Mouse (Mus musculus): ENCODE measurements around the gene Ntn3.
A peak's percentile ranks its signal among the peaks of the same experiment; 100 is the strongest.

The Ntn3 gene

DNA sequence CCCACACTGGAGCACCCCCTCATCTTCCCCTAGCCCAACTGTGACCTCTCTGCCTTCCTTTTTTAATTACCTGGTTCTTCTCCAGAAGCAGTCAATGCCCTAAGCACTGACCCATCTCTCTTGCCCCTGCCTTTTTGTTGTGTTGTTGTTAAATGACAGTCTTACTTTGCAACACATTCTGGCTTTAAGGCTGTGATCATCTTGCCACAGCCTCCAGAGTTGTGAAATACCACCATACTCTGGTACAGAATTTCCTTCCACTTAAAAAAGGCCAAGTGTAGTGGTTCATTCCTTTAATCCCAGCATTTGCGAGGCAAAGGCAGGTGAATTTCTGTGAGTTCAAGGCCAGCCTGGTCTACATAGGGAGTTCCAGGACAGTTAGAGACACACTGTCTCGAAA is 18.4 kb downstream of the Ntn3 start:
- DNase-seq (ENCODE audit: low spot score in 2 of 2): no peak

GRCm38 (mm10) chr17:24174259-24174658 is 35.1 kb downstream of the Ntn3 start:
- DNase-seq (ENCODE audit: low spot score in 2 of 2): no peak

GRCm38 (mm10) chr17:24173423-24173822 is 35.9 kb downstream of the Ntn3 start:
- no peak for DNase-seq (ENCODE audit: low spot score in 2 of 2)

DNA sequence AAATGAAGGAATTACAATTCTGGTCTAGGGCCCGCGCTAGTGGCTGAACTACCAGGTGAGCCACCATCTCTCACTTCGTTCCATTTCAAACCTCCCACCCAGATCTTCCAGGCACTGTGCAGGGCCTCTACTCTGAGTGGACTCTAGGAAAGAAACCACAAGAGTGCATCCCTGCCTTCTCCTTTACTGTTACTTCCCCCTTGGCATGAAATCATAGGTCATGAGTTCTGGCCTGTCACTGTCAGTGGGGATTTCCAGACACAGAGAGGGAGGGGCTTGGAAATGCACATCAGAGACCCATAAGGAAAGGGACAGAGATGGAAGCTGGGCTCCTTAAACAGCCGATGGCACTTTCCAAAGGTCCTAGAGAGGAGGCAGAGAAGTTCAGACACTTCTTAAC is 37.6 kb downstream of the Ntn3 start:
- DNase-seq (ENCODE audit: low spot score in 2 of 2): no peak

- no peak for DNase-seq (ENCODE audit: low spot score in 2 of 2)
Observed at GRCm38 (mm10) chr17:24170729-24171128, 38.6 kb downstream of the Ntn3 start.

DNA sequence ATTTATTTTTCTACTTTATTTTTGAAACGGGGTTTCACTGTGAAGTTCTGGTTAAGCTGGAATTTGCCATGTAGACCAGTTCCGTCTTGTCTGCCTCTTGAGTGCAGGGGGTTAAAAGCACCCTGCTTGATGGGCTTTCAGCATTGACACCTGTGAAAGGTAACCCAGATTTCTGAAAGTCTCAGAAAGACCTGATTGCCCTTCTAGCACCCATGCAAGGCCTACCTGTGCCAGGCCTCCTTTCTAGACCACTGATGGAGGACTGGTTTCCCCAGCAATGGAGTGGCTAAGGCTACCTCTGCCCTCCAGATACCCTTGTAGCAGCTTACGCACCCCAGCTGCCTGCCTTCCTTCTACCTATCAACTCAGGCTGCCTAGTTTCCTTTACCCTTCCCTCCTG is 39.2 kb downstream of the Ntn3 start:
- no peak for DNase-seq (ENCODE audit: low spot score in 2 of 2)

GRCm38 (mm10) chr17:24169317-24170065 is 39.8 kb downstream of the Ntn3 start, which contains the start of gene Atp6v0c:
Atp6v0c (minus strand) TSS chr17:24169702.
- peak; percentile 88 to 93 for DNase-seq (ENCODE audit: low spot score in 2 of 2)

DNA sequence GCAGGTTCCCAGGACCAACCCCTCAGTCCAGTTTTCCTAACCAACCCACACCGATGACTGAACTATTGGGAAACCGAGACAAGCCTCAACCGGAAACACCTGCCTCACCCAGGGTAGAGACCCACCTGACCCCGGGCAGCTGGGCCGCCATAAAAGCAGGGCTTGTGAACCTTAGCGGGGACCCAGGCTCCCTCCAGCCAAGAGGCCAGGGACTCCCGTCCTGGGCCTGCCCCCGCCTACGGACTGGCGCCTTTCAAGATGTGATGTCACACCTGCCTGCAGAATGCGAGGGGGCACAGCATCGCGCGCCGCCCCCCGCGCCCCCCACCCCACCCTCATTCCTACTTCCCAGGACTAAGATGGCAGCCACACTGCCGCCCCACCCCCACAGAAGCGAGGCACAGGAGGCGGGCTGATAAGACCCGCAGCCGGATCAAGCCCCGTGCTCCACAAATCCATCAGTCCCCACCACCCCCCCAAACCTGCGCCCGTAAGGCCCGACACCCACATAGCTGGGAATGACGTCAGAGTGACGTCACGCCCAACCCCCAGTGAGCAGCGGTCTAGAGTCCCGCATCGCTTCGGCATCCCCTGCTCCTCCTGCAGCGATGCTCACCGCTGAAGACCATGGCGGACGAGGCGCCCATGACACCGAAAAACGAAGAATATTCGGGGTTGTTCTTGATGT is 40.6 kb downstream of the Ntn3 start:
- peak; percentile 40 to 53 for DNase-seq (ENCODE audit: low spot score in 2 of 2)

DNA sequence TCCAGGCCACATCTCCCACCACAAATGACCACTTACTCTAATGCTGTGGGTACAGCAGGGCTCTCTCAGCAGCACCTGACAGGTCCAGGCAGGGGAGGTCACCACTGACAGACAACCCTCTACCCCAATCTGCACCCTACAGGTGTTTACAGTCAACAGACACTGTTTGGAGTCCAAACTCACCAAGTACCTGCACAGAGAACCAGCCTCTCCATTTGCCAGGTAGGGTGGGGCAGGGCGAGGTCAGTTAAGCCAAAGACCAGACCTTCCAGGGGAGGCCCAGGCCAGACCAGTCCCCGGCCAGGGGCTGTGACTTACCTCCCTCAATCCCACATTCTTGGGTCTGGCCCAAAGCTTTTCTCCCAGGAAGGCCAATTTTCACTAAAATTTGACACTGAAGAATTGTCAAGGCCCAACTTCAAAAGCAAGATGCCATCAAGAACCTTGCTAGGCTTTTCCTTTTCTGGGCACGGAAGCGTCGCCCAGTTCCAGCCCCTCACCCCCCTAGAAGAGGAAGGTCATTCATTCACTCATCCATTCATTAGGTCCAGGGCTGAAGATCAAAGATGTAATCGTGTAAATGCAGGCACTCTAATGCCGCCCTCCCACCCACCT is 41.3 kb downstream of the Ntn3 start:
- DNase-seq (ENCODE audit: low spot score in 2 of 2): no peak

DNA sequence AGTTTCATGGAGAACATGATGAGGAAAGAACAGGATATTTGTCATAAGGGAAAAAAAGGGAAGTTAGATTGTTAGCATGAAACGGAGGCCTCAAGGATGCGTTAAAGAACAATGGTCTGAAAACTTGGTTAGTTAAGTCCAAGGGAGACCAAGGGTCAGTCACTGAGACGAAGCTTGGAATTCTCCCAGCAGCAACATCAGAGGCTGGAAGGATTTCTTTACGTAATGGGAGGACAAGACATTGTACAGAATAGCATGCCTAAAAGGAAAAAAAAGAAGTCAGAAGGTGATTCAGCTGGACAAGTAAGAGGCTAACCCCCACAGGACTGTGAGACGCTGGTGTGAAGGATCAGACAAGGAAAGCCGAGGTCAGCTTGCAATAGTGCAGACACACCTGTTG is 42.2 kb downstream of the Ntn3 start:
- no peak for DNase-seq (ENCODE audit: low spot score in 2 of 2)

GRCm38 (mm10) chr17:24164566-24165259 is 44.6 kb downstream of the Ntn3 start:
- DNase-seq (ENCODE audit: low spot score in 2 of 2): no peak

- DNase-seq (ENCODE audit: low spot score in 2 of 2): peak; percentile 89 to 92
Observed at GRCm38 (mm10) chr17:24163176-24163962, 46.0 kb downstream of the Ntn3 start, which contains the start of gene Amdhd2. Amdhd2 (minus strand) TSS chr17:24163766.

- no peak for DNase-seq (ENCODE audit: low spot score in 2 of 2)
Observed at GRCm38 (mm10) chr17:24162584-24163175, 46.7 kb downstream of the Ntn3 start.

- no peak for DNase-seq (ENCODE audit: low spot score in 2 of 2)
Observed at GRCm38 (mm10) chr17:24161466-24161865, 47.9 kb downstream of the Ntn3 start.

- no peak for DNase-seq (ENCODE audit: low spot score in 2 of 2)
Observed at GRCm38 (mm10) chr17:24157526-24157925, 51.8 kb downstream of the Ntn3 start.

DNA sequence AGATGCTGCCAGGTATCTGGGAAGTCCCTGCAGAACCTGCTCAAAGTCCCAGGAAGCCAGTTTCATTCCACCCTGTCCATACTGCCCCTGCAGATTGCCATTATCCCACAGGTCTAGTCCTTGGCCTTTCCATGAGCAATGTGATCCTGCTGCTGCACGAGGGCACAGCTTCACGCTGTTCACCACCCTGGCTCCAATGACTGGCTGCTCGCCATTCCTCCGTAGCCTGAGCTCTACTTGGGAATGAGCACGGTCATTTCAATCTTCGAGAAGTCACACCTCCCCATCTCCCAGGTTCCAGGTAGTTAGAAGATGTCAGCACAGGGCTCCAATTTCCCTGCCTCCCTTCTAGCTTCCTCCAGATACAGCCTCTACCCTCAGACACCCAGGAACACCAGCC is 52.2 kb downstream of the Ntn3 start:
- DNase-seq (ENCODE audit: low spot score in 2 of 2): no peak

GRCm38 (mm10) chr17:24156394-24156793 is 52.9 kb downstream of the Ntn3 start:
- no peak for DNase-seq (ENCODE audit: low spot score in 2 of 2)

- no peak for DNase-seq (ENCODE audit: low spot score in 2 of 2)
Observed at GRCm38 (mm10) chr17:24155742-24156141, 53.6 kb downstream of the Ntn3 start.

- DNase-seq (ENCODE audit: low spot score in 2 of 2): no peak
Observed at GRCm38 (mm10) chr17:24154463-24154862, 54.9 kb downstream of the Ntn3 start.
